Mouse (Mus musculus) thymus, postnatal 25 days (tissue): ENCODE results near the gene Pex12.
"Not testable (repeated sequence)": the region's sequence is repeated elsewhere in the genome, so short reads cannot be mapped to it uniquely, and the experiment has no call there.

ENCODE experiments used
- DNase-seq: peaks from one replicate; pipeline ENCODE4 v3.0.0; 2022

The Pex12 gene

DNA sequence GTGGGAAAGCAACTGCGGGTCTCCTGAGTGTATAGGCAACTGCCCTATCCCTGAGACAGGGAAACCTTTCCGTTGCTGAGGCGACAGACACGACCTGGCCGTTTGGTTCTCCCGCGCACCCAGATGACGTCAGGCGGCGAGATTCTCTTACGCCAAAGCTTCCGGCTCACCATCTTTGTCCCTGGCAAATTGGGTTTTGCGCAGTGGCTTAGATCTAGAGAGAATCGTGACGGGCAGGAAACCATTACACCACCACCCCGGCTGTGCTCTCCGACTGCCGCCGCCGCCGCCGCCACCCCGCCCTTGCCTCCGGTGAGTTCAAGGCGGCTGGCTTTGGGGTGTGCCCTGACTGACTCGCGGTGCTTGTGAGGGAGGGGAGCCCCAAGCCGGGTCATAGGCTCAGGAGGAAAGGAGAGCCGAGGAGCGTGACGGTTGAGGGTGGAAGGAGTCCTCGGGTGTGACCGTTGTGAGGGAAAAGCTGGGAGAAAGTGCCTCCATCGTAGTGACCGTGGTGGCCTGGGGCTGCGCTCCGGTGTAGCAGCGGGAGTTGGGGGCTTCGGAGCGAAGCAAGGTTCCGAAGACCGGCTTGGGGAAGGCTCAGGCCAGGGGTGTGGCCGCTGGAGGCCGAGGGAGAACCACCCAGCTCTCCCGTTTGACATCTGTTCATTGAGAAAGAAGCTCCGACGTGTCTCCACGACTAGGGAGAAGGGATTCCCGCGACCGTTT is at the start of gene Pex12:
Pex12 (minus strand) TSS at position 61 of the 726 bp plus-strand sequence.
- peak; percentile 95 for DNase-seq

DNA sequence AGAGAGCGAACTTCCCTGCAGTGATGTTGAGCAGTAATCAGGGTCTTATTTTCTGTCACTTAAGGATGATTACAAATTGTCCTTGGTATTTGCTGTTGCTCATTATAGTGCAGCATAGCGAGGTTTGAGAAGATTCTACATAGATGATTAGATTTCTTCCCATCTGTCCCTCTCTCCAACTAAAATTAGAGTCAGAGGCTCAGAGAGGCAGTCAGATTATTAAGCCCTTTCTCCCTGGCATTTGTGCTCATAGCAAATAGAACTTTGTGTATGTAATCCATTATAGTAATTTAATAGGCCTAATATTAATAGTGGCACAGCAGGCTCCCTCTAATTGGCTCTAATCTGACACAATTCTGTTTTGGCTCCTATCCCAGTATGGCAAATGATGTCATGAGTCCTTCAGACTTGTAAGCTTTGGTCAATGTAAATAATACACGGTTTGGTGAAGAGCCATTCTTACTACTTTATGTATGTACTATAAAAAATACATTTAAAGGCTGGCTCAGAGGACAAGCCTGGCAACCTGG is 39.4 kb upstream of the Pex12 start:
- DNase-seq, result no peak

DNA sequence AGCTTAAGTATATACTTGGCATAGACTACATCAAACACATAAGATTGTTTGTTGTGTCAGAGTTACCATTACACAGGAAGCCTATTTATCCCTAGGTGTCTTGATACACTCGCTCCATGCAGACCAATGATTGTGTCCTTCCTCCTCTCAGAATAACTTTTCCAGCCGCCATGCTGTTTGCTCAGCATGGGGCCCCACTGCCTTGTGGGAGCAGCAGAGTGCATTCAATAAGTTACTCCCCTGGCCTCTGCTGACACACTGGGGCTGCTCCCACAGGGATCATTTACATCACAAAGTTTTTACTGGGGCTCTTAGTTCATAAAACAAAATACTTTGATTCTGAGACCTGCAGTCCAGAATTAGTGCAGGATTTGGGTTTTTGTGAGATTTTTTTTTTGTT is 37.3 kb upstream of the Pex12 start:
- DNase-seq, result no peak

DNA sequence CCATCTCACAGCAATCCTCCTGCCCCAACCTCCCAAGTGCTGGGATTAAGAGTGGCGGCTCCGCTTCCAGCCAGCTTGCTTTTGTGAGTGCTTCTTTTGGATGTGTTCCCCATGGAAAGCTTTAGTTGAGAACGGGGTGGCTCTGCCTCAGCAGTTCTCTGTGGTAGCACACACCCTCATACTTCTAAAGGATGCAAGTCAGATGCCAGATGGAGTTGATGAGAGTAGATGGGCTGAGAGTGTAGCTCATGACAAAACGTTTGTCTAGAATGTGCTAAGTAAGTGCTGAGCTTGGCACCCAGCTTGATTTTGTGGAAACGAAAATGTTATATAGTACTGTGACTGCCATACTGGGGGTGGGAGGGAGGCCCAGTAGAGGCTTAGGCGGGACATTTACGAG is 33.4 kb upstream of the Pex12 start:
- DNase-seq, result no peak

DNA sequence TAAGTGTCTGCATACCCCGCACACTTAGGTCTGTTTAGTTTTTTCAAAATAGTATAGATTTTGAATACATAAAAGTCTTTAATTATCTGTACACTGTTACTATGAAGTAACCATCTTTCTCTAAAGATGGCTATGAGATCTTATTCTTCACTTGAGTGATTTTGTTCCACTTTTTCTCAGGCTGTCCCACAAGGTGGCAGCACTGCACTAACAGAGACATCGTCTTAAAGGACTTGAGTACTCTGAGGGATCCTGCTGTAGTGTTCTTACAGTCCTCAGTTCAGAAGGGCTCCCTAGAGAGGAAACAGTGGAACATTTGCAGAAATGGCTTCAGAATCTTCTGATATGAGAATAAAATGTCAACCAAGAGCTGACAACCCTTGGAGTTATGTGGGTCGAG is 25.0 kb upstream of the Pex12 start:
- DNase-seq, result peak; percentile 52

DNA sequence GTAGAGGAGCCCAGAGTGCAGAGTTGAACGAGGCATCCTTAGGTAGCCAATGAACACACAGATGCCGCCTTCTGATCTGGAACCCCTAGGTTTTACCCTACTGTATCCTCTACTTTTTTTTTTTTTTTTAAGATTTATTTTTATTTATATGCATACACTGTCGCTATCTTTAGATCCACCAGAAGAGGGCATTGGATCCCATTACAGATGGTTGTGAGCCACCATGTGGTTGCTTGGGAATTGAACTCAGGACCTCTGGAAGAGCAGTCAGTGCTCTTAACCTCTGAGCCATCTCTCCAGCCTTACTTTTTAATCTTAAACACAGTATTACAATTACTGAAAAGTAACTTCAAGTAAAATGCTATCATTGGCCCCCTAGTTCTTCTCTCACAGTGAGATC is 24.3 kb upstream of the Pex12 start:
- not testable (repeated sequence) for DNase-seq

DNA sequence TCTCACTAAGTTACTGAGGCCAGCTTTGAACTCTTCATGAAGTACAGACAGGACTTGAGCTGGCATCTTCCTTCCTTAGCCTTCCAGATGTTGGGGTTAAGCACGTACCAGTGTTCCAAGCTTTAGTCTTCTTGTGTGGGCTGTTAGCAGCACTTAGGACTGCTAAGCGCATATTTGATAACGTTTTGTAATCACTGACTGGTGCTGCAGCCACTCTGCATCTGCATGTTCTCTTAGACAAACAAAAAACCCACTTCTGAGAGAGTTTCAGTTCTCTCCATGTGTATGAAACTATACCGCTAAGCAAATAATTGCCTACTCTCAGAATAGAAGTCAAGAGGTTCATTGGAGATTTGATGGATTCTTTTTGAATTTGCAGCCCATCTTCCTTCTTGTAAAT is 16.7 kb upstream of the Pex12 start:
- DNase-seq, result no peak

DNA sequence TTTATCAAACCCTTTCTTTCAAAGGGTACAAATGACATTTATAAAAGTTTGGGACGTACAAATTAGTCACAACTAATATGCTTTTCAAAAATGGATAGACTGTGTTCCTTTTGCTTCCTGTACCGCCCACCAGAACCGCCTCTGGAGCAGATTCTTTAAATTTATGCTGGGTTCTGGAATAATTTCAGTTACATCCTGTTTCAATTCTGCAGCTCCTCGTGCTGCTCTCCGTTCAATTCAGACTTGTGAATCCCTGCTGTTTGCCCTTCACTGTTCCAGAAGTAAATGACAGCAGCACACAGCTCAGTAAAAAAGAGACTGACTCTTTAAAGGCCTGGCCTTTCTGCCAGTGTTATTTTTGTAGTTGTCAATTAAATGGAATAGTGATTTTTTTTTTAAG is 10.1 kb upstream of the Pex12 start:
- no peak for DNase-seq

DNA sequence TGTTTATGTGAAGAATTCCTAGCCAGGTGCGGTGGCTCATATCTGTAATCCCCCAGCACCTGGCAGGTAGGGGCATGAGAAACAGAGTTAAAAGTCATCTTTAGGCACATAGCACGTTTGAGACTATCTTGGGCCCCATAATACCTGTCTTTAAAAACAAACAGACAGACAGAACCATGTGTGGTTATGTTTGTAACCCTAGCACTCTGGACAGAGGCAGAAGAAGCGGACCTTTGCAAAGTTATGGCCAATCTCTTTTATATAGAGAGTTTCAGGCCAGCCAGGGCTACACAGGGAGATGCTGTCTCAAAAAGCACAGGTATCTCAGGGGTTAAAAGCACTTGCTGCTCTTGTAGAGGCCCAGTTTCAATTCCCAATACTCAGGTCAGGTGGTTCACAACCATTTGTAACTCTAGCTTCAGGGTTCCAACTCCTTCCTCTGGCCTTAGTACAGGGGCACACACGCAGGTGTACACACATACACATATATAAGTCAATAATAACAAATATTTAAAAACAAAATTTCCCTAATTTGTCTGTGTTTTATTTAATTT is 4.4 kb upstream of the Pex12 start:
- DNase-seq, result no peak

DNA sequence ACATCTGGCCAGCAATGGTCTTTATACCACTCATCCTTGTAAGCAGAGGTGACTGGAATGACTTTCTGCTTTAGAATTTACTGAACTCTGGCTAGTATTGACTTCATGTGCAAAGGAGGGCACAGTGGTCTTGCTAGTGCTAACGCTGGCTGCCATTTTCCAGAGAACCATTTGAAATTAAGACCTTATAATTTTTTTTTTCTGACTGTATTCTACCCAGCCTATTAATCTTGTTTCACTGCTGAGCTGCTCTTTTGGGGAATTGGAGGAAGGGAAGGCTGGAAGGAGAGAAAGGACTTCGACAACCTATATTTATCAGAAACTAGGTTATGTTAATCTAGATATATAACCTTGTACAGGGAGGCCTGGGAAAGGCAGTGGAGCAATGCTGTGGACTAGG is 2.1 kb upstream of the Pex12 start:
- no peak for DNase-seq

DNA sequence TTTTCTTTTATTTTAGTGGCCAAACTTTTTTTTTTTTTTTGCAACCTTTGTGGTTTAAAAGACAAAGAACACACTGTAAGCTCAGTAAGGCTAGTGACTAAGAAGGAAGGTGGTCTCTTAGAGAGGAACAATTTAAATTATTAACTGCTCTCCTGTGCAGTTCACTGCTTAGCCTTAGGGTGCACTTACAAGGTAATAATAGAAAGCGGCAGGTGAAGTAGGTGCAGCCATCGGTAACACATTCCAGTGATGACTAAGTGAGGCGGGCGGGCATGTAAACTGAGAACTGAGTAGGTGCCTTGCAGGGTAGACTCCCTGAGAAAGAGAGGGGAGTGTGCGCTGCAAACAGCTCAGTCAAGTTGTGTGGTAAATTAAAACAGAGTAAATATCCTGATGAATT is 1.4 kb upstream of the Pex12 start:
- DNase-seq, result no peak

DNA sequence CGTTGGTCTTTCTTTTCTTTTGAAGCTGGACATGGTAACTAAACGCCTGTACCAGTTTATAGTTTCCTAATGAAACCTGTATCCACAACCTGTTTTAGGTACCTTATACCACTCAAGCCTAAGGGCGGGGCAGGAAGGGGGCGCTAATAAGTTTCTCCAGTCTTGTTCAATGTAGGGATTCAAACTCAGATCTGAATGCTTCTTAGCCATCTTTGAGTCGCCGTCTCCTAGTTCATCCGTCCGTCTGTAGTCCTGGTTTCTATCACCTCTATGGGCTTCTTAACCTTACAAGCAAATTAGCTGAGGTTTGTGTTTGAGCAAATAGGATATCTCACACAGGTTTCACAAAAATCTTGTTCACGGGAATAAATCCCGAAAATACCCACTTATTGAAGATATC is 262 bp downstream of the Pex12 start:
- DNase-seq, result no peak

DNA sequence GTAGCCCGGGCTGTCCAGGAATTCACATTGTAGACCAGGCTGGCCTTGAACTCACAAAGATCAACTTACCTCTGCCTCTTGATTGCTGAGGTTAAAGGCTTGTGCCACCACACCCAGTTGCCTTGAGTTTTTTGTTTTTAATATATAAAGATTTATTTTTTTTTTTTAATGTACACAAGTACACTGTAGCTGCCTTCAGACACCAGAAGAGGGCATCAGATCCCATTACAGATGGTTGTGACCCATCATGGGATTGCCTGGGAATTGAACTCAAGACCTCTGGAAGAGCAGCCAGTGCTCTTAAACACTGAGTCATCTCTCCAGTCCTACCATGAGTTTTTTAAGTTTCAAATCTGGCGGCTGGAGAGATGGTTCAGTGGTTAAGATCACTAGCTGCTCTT is 955 bp downstream of the Pex12 start:
- no peak for DNase-seq

DNA sequence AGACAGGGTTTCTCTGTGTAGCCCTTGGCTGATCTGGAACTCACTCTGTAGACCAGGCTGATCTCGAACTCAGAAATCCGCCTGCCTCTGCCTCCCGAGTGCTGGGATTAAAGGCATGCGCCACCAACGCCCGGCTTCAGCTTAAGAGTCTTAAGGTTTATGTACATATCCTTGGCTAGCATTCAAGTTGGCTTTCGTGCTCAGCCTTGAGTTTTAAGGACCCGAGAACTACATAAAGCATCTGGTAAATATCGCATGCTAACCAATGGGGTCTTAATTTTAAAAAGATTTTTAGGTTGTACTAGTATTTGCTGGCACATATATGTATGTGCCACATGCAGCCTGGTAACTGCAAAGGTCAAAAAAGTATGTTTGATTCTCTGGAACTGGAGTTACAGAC is 2.7 kb downstream of the Pex12 start:
- DNase-seq, result no peak

DNA sequence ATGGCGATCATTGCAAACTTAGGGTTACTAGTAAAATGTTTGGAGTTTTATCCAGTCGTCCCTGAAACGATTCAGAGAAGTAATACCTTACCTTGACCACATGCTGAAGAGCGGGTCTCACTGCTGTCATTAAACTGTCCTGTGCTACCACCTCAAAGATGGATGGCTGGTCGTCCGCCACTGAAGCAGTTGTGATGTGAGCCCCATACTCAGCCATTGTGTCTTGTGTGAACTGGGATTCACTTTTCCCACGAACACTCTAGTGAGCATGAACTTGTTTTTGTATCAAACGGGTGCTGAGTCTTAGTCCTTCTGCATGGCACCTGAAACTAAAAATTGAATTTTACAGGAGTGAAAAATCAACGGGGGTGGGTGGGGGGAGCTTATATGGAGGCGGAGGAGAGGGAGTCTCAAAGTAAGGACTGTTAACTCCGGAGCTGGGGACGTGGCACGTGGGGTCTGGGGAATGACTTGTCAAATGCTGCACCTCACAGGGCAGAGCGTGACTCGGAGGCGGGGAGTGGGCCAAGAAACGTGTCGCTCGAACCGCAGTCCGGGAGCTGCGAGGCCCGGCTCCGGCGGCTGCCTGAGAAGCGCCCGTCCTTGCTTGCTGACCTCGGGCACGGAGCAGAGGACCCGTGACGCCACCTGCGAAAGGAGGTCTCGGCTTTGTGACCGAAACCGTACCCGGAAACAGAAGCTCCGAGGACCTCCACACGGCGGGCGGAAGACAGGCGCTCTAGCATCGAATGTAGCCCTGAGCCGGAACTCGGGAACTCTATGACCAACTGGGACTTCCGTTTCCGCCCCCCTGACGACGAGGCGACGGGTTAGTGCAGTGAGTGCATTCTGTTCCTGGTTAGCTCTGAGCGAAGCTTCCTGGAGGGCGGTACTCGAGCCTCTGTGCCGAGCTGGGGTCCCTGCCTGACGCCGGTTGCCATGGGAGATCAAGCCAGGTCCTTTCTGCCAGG is 3.9 kb downstream of the Pex12 start, which contains the start of gene Ap2b1:
Ap2b1 (plus strand) TSS at position 800 of the 971 bp plus-strand sequence.
- DNase-seq, result peak; percentile 94

DNA sequence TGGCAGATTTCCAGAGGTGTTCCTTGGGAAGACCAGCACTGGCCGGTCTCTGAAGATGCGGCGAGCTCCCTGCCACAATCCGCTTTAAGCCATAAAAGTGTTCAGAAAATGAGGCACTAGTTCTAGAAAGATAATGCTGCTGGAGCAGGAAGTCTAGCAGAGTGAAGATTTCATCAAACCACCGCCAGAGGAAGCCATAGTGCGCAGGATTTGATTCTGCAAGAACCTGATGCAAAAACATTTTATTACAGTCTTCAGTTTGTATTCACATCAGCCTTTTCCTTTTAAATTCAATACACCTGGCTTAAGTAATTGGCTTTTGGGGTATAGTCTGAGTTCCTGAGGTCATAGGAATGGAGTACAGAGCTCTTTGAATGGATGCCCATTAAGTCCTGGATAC is 4.6 kb downstream of the Pex12 start:
- DNase-seq, result peak; percentile 21

DNA sequence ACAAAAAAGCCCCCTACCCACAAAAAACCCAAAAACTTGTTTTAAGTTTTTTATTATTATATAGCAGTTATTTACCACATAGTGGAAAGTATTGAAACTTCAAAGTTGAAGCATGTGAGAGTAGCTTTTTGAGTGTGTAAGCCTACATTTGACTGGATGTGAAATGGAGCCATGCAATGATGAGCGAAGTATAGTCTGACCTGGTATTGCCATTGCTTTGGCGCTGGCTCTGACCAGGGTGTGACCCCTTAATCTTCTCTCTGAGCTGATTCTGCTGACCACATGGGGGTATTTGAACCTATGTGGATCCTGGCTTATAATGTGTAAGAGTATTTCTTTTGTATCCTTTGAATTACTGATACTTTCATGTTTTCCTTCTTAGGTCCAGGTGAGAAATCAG is 8.3 kb downstream of the Pex12 start:
- DNase-seq, result no peak

DNA sequence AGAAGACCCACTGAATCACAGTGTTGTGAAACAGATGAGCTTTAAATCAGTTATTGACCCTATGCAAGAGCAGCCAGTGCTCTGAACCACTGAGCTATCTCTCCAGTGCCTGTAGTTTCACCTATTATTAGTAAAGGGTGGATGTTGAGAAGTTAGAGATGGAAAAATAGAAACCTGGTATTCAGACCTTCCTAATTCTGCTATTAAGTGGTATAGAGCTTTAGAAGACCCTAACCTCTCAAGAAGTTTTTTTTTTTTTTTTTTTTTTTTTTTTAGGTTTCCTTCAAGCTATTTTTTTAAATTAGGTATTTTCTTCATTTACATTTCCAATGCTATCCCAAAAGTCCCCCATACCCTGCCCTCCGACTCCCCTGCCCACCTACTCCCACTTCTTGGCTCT is 9.2 kb downstream of the Pex12 start:
- no peak for DNase-seq

DNA sequence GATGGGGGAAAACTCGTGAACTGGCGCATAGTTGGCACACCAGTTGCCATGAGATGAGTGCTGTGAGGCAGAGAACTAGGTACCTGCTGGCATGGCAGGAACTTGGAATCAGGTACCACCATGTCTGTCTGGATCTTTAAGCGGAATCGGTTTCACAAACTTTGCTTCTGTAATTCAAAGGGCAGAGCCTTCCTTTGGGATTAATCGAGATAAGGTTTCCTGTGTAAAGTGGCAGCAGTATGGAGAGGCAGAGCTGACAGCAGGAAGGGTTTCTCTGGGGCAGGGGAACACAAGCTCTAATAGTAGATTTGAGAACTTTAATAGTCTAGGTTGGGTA is 10.2 kb downstream of the Pex12 start:
- DNase-seq, result peak; percentile 19

DNA sequence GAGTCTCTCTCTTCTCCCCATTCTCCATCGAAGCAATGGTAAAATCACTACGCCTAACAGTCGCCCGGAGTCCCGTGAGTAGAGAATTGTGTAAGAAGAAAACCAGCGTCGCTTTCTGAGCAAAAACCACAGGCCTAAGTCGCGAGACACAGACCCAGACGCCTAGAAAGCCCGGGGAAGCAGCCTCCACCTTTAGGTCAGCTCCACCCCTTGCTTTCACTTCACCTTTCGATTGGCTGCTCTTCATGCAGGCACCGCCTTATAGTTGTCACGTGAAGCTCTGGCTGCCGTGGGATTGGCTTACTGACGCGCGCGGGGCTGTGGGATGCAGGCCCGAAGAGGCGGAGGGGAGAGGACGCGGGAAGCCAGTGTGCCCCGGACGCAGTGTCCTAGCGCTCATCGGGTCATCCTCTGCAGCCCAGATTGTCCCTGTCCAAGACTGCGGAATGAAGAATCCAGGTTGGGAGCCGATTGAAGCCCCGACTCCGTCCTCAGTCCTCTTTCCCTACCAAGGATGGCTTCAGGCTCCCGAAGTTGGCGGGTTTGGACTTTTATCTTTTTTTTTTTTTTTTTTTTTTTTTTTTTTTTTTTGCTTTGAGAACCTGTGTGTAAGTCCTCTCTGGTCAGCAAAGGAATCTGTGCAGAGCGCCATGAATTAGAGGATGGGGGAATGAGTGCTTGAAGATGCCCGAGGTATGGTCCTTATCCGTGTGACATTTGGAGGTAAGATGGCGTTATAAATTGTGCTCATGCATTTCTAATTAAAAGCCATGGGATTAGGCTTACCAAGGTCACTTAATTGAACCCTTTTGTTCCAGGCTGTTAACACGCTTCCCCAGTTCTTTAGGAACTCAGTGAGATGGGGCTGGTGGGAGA is 10.8 kb downstream of the Pex12 start:
- DNase-seq, result peak; percentile 95

DNA sequence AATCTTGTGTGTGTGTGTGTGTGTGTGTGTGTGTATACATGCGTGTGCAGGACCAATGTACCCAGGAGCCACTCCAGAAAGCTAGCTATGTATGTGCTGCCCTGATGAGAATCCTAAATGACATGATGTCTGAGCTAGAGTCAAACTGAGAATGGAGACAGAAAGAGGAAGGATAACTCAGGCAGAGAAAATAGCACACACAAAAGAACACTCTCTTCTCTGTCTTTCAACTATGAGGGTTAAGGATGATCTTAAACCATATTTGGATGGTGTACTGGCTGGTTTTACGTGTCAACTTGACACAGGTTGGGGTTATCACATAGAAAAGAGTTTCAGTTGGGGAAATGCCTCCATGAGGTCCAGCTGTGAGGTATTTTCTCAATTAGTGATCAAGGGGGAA is 12.8 kb downstream of the Pex12 start:
- no peak for DNase-seq

DNA sequence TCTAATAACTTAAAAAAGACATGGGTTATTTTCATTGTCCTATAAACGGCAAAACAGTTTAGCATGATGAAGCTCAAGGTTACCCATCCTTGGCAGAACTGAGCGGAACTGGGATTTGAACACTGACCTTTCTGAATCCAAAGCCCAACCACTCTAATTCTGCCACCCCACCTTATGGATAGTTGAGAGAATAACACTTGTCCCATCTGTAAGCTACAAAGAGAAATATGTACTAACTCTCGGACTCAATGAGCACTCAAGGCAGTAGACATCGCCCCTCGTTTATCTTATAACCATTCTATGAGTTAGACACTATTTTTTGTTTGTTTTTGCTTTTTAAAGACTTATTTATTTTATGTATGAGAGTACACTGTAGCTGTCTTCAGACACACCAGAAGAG is 13.3 kb downstream of the Pex12 start:
- DNase-seq, result no peak

DNA sequence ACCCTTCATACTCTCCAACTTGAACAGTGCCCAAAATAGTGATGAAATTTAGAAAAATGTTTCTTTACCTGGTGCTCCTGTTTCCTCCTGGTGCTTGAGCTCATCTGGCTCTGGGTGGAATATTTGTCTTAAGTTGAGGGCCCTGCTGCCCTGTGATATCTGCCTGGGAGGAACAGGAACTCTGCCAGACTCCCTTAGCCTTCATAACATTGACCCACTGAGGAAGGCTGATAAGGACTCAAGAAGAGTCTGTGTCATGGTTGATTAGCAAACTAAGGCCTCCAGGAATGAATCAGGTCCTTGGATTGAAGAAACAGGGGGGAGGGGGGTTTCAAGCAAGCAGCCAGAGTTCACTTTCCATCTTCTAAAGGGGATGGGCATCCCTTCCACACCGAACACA is 15.8 kb downstream of the Pex12 start, which contains the start of gene Slfn14:
Slfn14 (minus strand) TSS at position 161 of the 400 bp plus-strand sequence.
- no peak for DNase-seq
